Mouse (Mus musculus): ENCODE results near the gene Cdpf1. TPM values are rescaled to one million over a fixed set of nuclear protein-coding genes. Genes with fewer than 3 reads are reported as not detected.

The Cdpf1 gene
- polyA plus RNA-seq (2012; rRNA removed): 19.9 and 20.0 TPM in 2 replicates

GRCm38 (mm10) chr15:85811535-85812277 lies at the start of gene Cdpf1:
TSS of gene Cdpf1 (minus strand) at chr15:85811697.

GRCm38 (mm10) chr15:85859490-85860031 lies 48.1 kb upstream of the Cdpf1 start, which contains the start of gene Gtse1:
TSS of gene Gtse1 (plus strand) at chr15:85859745.

GRCm38 (mm10) chr15:85831954-85832590 lies 20.6 kb upstream of the Cdpf1 start, which contains the start of gene Ttc38:
TSS of gene Ttc38 (plus strand) at chr15:85832306.

GRCm38 (mm10) chr15:85821203-85822010 lies 9.9 kb upstream of the Cdpf1 start, which contains the start of gene Pkdrej:
TSS of gene Pkdrej (minus strand) at chr15:85821734.

Other genes with a start within 250 kb of the Cdpf1 start
- gene Wnt7b, start 229.2 kb downstream of the Cdpf1 start, polyA plus RNA-seq (2012; rRNA removed): 35.9 and 45.8 TPM in 2 replicates
- gene Ppara, start 76.7 kb downstream of the Cdpf1 start, polyA plus RNA-seq (2012; rRNA removed): 0.40 and 0.47 TPM in 2 replicates
- 0.12 TPM in 2 replicates for gene Pkdrej, start 10.0 kb upstream of the Cdpf1 start, polyA plus RNA-seq (2012; rRNA removed)
- 3.0 and 4.2 TPM in 2 replicates for gene Ttc38, start 20.6 kb upstream of the Cdpf1 start, polyA plus RNA-seq (2012; rRNA removed)
- gene Gtse1, start 48.0 kb upstream of the Cdpf1 start, polyA plus RNA-seq (2012; rRNA removed): 4.8 and 5.1 TPM in 2 replicates
- 74.2 and 76.2 TPM in 2 replicates for gene Trmu, start 67.6 kb upstream of the Cdpf1 start, polyA plus RNA-seq (2012; rRNA removed)
- gene Celsr1, start 222.1 kb upstream of the Cdpf1 start, polyA plus RNA-seq (2012; rRNA removed): 5.2 and 5.8 TPM in 2 replicates
- 65.3 and 67.1 TPM in 2 replicates for gene Gramd4, start 246.0 kb upstream of the Cdpf1 start, polyA plus RNA-seq (2012; rRNA removed)